Mouse (Mus musculus): ENCODE data around the gene Klhl36.
A peak's percentile ranks its signal among the peaks of the same experiment; 100 is the strongest.

Gene Klhl36

DNA sequence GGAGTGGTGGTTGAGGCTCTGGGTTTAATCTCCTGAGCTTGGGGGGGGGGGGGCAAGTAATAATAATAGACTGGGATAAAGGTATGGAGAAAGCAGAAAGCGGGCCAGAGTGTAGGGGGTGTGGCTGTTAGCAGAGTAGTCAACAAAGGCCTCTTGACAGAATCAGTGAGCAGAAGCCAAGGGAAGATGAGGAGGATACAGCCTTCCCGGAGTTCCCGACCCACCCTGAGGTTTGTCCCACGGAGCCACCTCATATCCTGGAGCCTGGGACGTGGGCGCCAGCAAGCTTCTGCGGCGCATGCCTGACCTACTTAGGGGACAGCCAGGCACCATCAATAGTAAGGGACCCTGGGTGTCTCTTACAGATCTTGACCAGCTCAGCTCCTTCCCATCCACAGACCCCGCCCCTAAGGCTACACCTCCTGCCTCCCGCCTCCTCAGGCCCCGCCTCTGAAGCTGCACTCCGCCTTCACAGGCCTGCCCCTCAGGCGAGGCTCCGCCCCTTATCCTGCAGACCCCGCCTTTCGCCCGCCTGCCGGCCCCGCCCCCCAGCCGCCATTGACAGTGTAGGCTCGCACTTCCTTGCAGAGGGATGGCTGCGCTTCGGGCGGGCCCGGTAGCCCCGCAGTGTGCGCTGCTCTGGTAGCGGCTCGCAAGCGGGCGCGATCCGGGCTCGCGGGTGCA is at the start of gene Klhl36:
Gene Klhl36, plus strand, starts transcription at position 561 of the 684 bp plus-strand sequence.
- DNase-seq (ENCODE audit: low spot score), result peak; percentile 98

DNA sequence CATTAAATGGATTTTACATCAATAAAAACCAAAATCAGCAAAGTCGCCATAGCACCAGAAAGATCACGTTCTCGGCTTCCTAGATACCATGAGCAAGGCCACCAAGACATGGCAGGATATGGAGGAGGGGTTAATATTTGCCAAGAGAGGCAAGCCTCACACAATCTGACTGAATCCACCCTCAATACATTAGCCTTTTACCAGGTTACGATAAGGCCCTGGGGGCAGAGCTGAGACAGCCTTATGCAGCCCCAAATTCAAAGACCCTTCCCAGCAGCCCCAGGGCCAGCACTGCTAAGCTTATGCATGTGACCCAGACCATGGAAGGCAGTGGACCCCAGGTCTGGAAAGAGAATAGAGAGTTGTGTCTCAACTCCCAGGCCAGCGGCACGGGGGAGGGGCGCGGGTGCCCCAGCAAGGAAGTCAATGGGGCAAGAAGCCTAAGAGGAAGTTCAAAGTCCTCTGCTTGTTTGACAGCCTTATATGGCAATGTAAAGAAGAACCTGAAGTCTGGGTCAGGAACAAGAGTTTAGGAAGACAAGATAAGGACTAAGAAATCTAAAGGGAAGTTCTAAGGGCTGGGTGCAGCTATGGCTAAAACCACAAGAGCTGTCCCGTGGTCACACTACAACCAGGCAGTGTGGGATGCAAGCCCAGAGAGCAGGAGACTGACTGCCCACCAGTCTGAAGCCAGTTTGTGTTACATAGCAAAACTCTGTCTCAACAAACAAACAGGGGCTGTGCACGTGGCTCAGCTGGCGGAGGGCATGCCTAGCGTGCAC is 49.2 kb upstream of the Klhl36 start:
- DNase-seq (ENCODE audit: low spot score), result no peak

DNA sequence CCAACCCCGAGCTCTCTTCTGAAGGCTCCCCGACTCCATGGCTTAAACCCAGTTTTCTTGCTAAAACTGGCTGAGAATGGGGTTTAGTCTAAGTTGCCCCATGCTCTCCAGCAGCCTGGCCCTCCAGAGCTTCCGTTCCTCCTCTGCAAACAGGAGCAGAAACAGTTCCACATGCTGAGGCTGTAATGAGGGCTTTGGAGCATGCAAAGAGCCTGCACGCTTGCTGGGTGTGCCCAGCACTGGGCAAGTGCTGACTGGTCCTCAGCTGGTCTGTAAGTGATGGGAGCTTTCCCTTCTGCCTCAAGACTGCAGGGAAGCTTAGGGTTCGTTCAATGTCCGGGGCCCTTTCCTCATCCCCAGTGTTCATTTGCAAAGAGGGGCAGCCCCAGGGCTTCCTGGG is 45.8 kb upstream of the Klhl36 start:
- peak; percentile 64 for DNase-seq (ENCODE audit: low spot score)

DNA sequence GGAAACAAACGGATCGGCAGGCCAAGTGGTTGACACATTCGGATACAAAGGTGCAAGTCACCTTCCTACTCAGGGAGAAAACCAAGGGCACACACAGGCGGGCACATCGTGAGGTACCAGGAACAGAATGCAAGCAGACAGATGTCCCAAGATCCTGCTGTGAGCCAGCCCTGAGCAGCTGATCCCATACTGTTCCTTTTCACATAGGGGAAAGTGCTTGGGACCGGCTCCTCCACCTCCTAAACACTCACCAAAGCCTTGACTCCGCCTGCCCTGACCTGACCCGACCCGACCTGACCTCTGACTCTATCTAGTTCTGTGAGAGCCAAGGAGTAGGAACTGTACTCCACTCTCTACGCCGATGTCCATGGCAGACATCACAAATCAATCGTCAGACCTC is 44.6 kb upstream of the Klhl36 start:
- no peak for DNase-seq (ENCODE audit: low spot score)

DNA sequence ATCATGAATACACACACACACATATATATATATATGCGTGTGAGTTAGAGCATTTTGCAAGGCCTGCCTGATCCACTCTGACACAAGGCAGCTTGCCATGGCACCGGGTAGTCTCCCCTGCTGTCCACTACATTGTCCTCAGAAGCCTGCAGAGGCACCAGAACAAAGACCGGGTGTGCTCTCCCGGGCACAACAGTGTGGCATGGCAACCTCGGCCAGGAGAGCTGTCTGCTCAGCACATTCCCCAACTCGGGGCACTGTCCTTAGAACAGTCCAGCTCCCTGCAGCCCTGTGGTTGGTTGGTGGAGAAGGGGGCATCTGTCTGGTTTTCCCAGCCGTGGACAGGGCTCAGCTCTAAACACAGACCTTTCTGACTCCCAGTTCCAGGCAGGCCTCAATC is 42.8 kb upstream of the Klhl36 start:
- DNase-seq (ENCODE audit: low spot score), result no peak

DNA sequence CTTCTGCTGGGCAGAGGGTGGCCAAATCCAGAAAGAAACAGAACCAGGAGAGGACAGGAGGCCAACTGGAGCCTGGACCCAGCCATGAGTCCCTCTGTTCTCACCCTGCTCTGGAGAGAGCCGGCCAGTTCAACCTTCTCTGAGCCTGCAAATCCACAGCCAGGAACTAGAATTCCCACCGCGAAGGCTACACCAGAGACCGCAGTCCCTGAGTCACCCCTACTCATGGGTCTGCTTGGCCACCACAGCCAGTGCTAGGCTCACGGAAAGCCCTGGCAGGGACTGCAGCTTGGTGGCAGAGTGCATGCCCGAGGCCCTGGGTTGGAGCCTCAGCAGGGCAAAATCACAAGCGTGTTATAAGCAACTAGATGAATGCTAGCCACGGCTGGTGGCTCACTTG is 42.1 kb upstream of the Klhl36 start:
- no peak for DNase-seq (ENCODE audit: low spot score)

DNA sequence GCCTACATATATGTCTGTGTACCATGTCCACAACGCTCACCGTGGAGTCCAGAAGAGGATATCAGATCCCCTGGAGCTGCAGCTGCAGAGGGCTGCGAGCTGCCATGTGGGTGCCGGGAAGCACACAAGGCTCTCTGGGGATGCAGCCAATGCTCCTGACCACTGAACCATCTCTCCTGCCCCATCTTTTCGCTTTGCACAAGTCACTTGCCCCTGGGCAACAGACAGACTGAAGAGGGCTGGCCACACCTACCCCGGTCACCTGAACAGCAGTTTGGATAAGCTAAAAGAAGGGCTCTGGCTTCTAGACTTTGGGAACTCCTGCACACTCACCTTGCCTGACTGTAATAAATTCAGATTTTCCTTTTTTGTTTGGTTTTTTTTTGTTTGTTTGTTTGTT is 40.4 kb upstream of the Klhl36 start:
- no peak for DNase-seq (ENCODE audit: low spot score)

DNA sequence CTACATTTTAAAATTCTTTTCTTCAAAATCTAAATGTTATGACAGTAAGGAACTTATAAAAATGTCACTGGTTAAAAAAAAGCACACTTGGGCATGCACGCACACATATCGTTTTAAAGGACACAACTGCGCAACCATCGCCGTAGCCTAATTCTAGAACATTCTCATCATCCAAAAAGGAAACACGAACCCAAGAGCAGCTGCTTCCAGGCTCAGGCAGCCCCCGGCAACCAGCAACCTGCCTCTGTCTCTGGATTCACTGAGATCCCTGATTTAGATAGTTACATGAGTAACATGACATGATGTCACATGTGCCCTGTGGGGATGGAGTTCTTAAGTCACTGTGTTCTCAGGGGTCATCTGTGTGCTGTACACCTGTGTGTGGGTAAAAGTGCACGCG is 38.8 kb upstream of the Klhl36 start:
- DNase-seq (ENCODE audit: low spot score), result no peak

DNA sequence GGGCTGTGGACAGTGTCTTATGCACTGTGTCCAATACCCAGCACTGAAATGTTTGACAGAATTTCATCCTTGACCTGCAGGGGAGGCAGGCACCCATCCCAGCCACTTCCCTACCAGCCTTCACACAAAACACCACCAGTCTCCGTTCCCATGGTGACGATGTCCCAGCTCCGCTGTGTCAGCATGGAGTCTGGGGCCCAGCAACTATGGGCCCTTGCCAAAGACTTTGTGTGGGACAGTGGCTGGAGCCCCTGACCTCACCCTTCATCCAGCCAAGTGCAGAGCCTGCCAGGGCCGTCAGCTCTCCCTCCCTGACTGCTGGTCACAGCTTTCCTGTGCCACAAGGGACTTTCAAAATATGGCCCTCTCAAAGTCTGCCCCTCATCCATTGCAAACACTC is 38.0 kb upstream of the Klhl36 start:
- no peak for DNase-seq (ENCODE audit: low spot score)

DNA sequence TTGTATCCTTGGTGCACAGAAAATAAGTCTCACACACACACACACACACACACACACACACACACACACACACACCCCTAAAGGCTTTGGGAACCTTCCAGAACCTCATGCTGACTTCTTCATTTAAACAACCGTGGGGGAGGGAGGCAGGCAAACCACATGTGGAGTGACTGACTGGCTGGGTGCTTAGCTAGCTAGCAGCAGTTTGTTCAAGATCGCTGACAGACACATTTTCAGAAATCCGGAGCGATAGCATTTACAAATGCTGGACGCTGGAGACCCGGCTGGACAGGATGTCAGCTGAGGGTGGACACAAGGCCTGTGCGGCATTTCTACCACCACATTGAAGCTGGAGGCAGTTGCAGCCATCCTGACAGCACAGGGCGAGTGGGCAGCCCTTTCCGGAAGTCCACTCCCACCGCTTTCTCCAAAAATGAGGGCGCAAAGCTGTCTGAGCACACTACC is 37.2 kb upstream of the Klhl36 start:
- DNase-seq (ENCODE audit: low spot score), result no peak

DNA sequence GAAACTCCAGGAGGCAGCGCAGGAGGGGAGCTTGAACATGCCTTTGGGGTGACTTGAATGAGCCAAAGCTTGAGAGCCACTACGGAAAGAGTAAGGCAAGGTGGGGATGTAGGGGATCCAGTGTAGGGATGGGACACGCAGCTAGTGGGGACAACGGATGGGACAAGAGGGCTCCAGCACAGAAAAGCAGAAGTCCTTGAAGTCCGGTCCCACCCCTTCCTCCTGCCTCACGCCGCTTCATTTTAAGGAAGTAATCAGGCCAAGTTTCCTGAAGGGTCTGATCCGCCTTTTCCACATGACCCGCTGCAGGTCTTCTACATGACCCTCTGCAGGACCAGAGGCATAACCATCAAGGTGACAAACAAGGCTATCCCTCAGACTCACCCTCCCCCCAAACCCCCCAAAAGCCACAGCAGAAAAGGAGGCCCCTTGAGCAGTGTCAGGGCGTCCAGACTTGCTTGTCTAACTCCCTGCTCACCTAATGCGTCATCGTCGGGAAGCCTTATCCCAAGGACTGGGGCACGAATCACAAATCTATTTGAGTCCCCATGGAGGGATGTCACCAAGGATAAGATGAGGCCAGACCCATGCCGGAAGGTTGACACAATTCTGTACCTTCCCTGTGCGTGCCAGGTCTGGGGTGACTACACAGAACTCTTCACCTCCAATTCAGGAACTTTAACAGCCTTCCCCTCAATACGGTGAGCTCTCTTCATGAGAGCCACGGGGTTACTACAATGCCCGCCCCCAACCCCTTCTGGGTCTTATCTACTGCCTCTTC is 35.9 kb upstream of the Klhl36 start:
- DNase-seq (ENCODE audit: low spot score), result no peak

DNA sequence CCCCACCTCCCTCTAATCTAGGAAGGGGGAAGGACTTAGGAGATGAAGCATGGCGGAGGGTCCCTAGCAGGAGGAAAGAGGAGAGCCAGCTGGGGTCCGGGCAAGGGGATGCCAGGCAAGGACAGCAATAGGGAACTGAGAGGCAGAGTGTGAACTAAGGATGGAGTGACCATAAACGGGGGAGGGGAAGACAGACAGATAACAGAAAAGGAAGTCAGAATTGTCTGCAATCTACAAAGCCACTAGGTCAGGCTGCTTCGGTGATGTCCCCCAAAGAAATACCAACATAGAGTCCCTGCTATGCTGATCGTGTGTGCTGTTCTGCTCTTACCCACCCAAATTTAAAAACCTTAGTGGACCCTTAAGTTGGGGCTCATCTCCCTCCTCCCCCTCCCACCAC is 35.1 kb upstream of the Klhl36 start:
- DNase-seq (ENCODE audit: low spot score), result no peak

DNA sequence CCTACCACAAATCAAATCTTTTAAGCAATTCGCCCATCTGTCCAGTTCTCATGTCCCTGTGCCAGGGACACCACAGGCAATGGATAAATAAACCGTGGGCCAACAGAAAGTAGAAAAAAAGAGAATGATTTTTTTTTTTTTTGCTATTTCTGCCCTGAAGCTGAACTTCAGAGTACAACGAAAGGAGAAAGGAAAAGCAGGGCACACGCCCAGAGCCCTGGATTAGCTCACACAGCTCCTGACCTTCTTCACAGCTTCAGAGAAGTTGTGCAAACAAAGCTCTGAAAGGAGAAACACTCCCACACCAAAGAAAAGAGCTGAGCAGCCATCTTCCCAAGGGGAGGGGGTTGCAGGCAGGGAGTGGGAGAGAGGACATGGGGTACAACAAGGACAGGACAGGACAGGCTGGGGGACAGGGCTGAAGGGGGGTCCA is 34.3 kb upstream of the Klhl36 start:
- DNase-seq (ENCODE audit: low spot score), result no peak

DNA sequence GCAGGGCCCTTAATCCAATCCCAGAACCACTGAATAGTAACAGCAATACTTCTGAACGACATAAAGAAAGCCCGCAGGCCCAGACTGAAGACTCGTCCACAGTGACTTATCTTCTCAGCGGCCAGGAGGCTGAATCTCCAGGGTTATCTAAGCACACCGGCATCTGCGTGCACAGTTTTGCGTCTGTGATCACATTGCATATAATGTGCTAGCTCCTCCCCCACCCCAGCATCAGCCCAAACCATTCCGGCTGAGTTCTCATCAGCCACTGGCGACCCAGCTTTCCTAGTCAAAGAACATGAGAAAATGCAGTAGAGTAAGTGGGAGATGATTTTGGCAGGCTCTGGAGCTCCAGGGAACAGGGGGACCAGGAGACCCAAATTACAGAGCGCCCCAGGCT is 33.1 kb upstream of the Klhl36 start:
- DNase-seq (ENCODE audit: low spot score), result no peak

DNA sequence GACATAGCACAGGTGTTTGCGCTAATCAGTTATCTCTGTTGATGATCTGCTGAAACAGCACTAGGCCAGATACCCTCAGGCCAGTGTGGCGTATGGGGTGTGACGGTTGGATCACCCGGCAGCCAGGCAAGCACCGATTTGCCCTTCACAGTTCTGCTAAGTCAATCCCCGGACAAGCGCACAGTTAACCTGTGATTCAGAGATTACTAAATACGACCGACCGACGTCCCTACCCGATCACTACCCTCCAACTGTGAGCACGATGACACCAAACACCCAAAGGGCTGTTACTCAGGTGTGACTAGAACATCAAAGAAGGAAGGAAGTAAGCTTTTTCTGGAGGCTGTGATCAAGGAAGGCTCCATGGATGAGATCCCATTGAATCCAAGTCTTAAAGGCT is 32.6 kb upstream of the Klhl36 start:
- DNase-seq (ENCODE audit: low spot score), result peak; percentile 45

DNA sequence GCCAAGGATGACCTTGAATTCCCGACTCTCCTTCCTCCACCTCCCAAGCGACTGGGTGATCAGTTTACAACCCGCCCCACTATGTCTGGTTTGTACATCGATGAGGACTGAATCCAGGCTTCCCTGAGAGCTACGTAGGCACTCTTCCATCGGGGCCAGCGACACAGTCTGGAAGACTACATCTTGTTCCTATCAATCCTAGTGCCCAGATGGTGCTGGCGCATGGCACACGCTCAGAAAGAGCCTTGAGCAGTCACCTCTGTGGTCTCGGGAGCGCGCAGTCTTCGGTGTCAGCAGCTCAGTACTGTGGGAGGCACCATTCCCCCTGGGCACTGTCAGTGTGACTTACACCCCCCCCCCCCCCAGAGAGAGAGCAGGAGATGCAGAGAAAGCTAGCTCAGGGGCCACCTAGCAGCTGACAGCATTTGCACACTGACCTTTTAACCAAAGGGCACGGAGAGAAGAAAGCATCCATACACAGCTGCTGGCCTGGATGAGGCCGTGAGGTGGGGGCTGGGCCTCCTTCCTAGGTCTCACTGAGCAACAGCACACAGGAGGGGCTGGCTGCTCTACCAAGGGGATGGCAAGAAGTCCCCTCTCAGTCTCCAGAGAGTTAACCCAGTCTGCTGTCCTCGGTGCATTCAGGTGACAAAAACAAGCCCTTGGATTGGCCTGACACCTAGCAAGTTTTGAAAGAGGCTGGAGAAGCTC is 32.0 kb upstream of the Klhl36 start:
- DNase-seq (ENCODE audit: low spot score), result no peak

DNA sequence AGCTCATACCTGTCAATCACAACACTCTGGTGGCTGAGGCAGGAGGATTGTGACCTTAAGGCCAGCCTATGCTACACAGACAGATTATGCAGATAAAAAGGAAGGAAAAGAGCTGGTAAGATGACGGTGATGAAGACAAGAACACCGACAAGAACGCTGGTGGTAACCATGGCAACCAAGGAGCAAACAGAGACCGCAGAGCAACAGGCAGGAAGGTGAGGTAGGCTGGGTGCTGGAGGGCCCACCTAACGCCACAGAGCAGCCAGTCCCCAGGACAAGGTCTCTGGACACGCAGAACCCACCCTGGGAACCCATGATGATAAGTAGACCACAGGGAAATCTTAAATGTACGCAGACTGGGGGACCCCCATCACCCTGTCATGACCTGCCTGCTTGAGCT is 31.5 kb upstream of the Klhl36 start:
- DNase-seq (ENCODE audit: low spot score), result no peak

DNA sequence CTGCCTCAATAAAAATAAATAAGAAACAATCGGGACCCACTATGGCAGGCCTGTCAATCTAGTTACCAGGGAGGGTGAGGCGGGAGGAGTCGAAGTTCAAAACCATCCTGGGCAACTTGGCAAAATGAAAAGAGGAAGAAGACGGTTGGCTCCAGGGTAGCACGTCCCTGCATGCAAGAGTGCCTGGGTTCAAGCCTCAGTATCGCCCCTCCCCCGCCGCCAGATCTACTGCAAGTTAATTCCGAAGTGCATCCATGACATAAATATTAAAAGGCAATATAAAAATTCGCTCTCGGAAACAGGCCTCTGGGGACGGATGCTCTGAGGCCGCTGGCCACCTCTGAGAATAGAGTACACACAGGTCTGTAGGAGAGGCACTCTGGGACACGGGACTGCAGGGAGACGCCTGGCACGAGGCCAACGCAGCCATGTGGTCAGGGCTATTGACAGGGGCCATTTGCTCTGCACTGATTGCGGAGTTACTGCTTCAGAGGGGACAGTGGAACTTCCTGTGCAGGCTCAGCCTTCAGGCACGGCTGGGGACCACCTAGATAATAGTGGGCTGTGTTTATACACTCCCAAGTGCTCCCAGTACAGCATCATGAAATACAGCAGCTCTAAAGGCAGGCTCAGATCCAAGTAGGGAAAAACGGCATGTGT is 30.6 kb upstream of the Klhl36 start:
- peak; percentile 64 for DNase-seq (ENCODE audit: low spot score)

DNA sequence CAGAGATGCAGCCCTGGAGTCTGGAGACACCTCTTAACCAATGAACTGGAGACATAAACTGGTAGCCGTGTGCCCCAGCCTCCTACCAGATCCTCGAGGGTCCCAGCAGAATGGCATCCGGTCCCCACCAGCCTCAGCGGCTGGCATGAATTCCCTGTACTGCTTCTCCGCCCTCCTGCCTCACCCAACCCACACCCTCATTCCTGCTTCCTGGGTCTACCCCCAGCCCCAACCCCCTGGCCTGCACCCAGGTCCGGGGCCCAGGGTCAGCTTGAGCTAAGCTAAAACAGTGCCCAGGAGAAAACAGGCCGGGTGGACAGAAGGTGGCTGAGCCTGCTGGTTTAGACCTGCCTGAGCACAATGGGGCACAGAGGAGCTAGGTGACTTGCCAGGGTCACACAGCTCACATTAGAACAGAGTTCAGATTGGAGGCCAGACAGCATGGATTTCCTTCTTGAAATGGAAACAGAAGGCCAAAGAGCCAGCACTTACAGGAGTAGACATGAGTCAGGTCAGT is 29.9 kb upstream of the Klhl36 start:
- no peak for DNase-seq (ENCODE audit: low spot score)

DNA sequence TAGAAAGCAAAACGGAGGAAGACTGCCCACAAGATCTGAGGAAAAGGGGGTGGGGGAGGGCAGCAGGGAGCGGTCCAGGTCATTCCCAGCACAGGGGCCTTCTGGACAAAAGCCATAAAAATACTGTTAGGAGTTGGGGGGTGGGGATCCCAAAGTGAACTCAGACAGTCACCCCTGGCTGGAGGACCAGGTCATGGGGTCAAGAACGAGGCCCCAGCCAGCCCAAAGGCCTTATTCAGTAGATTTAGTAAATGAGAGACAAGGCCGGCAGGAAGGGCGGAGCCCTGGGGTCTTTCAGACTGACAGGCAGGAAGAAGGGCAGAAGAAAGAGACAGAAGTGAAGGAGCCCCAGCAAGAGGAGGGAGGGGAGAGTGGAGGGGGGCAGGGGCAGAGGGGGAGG is 29.1 kb upstream of the Klhl36 start:
- DNase-seq (ENCODE audit: low spot score), result no peak

DNA sequence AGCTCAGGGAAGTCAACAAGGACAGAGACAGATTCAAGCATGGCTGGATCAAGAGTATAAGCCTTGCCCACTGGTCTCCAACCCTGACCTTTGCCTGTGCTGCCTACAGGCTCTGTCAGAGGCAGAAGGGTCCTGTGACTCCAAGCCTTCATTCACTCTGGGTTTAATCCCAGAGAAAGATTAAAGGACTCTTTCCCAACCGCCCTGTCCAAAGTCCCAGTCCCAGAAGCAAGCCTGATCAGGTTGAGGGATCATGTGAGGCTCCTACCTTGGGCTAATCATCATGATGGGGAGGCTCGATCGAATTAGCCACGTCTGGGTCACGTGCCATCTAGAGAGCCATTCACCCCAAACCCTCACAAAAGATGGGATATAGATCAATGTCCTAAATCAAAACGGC is 27.4 kb upstream of the Klhl36 start:
- DNase-seq (ENCODE audit: low spot score), result no peak

All from urinary bladder, postnatal 14 days (tissue).